Mouse (Mus musculus) olfactory bulb, adult 2 months (tissue): ENCODE results near the gene Rhno1. TPM values are rescaled to one million over a fixed set of nuclear protein-coding genes. Genes with fewer than 3 reads are reported as not detected.
"Not testable (repeated sequence)": the region's sequence is repeated elsewhere in the genome, so short reads cannot be mapped to it uniquely, and the experiment has no call there.

Source experiments
- H3K27ac ChIP-seq: fragments of 200-500 bp; 2 replicates; pipeline ENCODE4 v1.5.1; 2012; ENCODE audit warnings: low read depth, low read length; ENCODE audit not compliant: insufficient read depth
- H3K4me1 ChIP-seq: fragments of 200-500 bp; 2 replicates; pipeline ENCODE4 v1.6.1; 2012; ENCODE audit warnings: low read length; ENCODE audit not compliant: control insufficient read depth, insufficient read depth
- H3K4me3 ChIP-seq: fragments of 200-500 bp; 2 replicates; pipeline ENCODE4 v1.5.1; 2012; ENCODE audit warnings: mild to moderate bottlenecking, low read depth, low read length, moderate library complexity; ENCODE audit not compliant: insufficient read depth
- CTCF ChIP-seq: fragments of 200-500 bp; IDR thresholded peaks from 2 replicates; pipeline ENCODE4 v1.5.1; 2012; ENCODE audit warnings: low read depth, mild to moderate bottlenecking, low read length, moderate library complexity; ENCODE audit not compliant: insufficient read depth
- POLR2A ChIP-seq: fragments of 200-500 bp; IDR thresholded peaks from 2 replicates; pipeline ENCODE4 v1.6.1; 2012; ENCODE audit warnings: mild to moderate bottlenecking, low read depth, low read length, moderate library complexity; ENCODE audit not compliant: insufficient read depth
- WGBS: fragments of 180-500 bp; shearing (Covaris S2); methylation state at CpG from one replicate; pipeline ENCODE4 v1.1.7; 2018; 5-methylcytosine and 5-hydroxymethylcytosine counted together
- polyA plus RNA-seq: library from polyadenylated mRNA; stranded (reverse); fragments of >200 nt; gene quantifications from 2 replicates; pipeline ENCODE4 v1.2.4, GENCODE M21; 2012; ENCODE audit warnings: low replicate concordance; ENCODE audit not compliant: missing spikeins, insufficient read depth, insufficient read length

Rhno1 gene
- polyA plus RNA-seq, 1 experiment, result not detected

DNA sequence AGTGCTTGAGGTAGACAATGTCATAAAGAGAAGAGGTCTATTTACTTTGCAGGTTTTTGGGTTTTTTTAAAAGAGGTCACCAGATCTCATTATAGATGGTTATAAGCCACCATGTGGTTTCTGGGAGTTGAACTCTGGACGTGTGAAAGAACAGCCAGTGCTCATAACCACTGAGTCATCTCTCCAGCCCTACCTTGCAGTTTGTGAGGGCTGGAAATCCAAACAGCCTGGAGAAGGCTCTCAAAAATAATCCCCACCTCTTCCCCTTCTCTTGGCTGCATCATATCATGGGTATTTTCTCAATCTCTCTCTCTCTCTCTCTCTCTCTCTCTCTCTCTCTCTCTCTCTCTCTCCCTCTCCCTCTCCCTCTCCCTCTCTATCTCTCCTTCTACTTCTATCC, 28.0 kb upstream of the Rhno1 start:
- Histone ChIP-seq H3K27ac (no peak overlapping the region), H3K4me3 (no peak overlapping the region), H3K4me1 (no peaks in the 10 kb centered on the region)
- 69% methylated on average over 1 of the region's 1 CpGs for WGBS
- TF ChIP-seq POLR2A, result no peak
- TF ChIP-seq CTCF, result no peak

DNA sequence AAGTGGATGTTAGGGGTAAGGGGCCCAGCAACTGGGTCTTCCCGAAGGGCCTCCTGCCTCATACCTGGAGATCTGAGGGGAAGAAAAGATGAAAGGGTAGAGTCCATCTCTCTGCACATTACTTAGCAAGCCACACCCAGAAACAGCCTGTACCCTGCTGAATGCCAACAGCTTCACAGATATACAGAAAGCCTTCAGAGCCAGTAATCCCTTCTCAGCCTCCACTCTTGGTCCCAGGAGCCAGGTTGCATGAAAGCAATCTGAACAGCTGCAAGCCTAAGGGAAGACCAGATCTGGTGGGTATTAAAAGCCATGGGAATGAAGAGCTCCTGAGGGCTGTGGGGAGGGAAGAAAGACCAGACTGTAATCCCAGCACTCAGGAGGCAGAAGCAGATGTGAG, 26.5 kb upstream of the Rhno1 start:
- H3K27ac ChIP-seq, result no peak overlapping the region
- TF ChIP-seq CTCF (no peak), POLR2A (no peak)
- no peak overlapping the region for H3K4me3 ChIP-seq
- 92% methylated on average over 1 of the region's 1 CpGs for WGBS
- no peaks in the 10 kb centered on the region for H3K4me1 ChIP-seq

DNA sequence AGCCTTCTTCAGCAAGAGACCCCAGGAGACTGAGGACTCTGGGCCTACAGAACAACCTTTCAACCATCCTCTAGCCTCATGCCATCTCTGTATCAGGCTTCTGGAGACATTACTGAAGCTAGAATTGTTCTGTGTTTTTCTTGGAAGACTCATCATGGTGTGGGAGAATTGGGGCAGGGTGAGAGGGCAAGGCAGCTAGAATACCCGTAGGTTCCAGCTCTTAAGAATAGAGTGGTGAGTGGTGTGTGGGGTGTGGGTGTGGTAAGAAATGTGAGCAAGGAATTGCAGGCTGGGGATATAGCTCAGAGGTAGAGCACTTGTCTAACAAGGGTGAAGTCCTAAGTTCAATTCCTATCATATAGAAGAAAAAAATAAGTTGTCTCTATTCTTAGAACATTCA, 22.3 kb upstream of the Rhno1 start:
- 79% methylated on average over 1 of the region's 1 CpGs for WGBS
- Histone ChIP-seq H3K4me3 (no peak overlapping the region), H3K27ac (no peak overlapping the region), H3K4me1 (no peaks in the 10 kb centered on the region)
- TF ChIP-seq POLR2A, result no peak
- TF ChIP-seq CTCF, result no peak

DNA sequence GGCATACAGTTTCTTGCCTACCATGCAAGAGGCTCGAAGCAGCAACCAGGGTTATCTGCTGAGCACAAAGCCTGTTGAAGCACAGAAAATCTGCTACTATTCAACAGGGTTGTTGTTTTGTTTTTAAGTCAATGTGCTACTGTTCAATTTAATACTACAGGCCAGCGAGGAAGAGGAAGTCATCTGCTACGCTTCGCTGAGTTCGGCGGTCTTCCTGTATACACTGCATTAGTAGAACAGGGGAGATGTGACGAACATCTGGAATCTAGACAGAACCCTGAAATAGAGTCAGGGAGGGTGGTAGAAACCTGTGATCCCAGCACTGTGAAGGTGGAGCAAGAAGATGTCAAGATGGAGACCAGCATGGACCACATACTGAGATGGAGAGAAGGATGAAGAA, 21.0 kb upstream of the Rhno1 start:
- Histone ChIP-seq H3K4me1 (no peaks in the 10 kb centered on the region), H3K4me3 (no peak overlapping the region), H3K27ac (no peak overlapping the region)
- TF ChIP-seq POLR2A, result no peak
- WGBS, result 72% methylated on average over 7 of the region's 7 CpGs

DNA sequence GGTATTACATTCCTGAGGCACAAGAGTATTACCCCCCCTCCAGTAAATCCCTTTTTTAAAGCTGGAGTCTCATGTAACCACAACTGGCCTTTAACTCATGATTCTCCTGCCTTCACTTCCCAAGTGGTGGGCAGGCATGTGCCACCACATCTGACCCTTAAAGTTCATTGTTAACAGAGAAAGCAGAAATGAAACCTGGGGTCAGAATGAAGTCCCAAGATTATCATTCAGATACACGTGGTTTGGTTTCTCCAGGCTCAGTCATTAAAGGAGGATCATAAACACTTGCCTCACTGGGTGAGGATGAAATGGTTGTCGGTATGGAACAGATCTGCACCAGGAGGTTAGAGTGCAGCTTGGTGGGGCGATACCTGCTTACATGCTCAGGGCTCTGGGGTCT, 18.5 kb upstream of the Rhno1 start:
- TF ChIP-seq CTCF, result no peak
- TF ChIP-seq POLR2A, result no peak
- 86% methylated on average over 3 of the region's 3 CpGs for WGBS
- Histone ChIP-seq H3K27ac (no peak overlapping the region), H3K4me1 (no peaks in the 10 kb centered on the region; the same call in 1 of the 2 replicates), H3K4me3 (no peak overlapping the region)

DNA sequence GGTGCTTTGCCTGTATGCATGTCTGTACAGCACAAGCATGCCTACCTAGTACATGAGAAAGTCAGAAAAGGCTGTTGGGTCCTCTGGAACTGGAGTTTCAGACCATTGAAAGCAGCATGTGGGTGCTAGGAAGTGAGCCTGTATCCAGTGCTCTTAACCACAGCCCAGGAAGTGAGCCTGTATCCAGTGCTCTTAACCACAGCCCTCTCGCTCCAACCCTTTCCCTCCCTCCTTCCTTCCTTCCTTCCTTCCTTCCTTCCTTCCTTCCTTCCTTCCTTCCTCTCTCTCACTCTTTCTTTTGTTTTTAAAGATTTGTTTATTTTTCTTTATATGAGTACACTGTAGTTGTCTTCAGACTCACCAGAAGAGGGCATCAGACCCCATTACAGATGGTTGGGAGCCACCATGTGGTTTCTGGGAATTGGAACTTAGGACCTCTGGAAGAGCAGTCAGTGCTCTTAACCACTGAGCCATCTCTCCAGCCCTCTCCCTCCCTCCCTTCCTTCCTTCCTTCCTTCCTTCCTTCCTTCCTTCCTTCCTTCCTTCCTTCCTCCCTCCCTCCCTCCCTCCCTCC, 18.0 kb upstream of the Rhno1 start:
- H3K4me3 ChIP-seq, H3K27ac ChIP-seq, H3K4me1 ChIP-seq: not testable (repeated sequence)
- WGBS, result 78% methylated on average over 1 of the region's 1 CpGs

DNA sequence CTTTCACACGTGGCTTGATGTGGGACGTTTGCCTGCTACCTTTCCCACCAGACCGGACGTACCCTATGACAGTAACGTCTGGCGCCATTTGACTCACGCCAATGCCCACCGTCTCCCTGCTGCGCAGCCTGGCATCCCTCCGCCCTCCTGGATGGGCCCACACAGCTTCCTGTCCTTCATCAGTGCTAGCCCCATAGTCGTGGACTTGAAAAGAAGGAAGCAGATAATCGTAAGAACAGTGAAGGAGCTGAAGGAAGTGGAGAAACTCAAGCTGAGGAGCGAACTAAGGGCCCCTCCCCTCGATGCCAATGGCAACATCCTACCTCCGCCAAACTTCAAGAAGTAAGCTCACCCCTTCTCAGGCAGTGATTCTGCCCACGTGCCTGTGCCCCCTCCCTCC, 16.9 kb upstream of the Rhno1 start:
- TF ChIP-seq CTCF, result no peak
- no peak for TF ChIP-seq POLR2A
- H3K4me1 ChIP-seq, result peaks cover 8% of the 10 kb centered on the region
- 88% methylated on average over 16 of the region's 16 CpGs for WGBS
- H3K27ac ChIP-seq, result no peak overlapping the region
- no peak overlapping the region for H3K4me3 ChIP-seq

DNA sequence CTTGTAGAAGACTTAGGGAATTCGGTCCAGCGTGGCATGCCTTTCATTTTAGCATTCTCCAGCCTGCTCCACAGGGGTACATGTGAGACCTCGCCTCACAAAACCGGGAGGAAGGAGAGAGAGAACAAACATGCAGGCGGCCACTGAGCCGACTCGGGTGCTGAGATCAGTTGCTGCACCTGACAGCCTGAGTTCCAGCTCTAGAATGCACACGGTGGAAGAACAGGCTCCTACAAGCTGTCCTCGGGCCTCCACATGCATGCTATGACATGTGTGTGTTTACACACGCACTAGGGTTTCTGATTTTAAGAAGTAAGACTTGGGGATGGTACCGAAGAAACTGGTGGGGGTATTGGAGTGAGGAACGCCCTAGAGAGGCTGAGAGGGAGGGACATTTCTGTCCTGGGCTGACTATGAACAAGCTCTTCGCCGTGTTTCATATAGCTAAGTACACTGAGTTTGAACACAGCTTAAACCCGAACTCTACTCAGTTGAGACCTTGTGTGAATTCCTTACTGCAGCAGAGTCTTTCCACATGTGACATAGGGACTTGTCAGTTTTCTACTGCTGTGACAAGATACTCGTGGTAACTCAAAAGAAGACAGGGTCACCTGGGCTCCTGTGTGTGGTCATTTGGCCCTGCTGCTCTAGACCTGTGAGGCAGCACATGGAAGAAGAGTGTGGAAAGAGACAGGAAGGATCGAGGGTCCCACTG, 13.8 kb upstream of the Rhno1 start:
- 80% methylated on average over 17 of the region's 17 CpGs for WGBS
- Histone ChIP-seq H3K4me3 (no peak overlapping the region), H3K4me1 (peaks cover 16% of the 10 kb centered on the region), H3K27ac (no peak overlapping the region)
- TF ChIP-seq CTCF (no peak), POLR2A (no peak)

DNA sequence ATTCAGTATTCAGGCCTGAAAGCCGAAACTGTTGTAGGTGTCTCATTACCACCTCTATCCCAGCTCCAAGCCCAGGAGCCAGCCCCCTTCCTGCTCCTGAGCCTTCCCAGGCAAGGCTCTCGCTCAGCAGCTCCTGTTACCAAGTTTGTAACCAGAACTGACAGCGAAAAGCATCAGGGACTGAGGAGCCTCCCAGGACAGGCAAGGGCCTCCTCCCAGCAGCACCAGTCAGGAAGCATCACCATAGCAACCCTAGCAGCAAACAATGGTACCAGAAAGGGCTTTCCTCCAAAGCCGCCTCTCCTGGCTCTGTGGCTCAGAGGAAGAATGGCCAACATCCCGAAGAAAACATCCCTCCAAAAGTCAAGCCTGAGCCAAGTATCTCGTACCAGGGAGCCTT, 12.5 kb upstream of the Rhno1 start, which contains the start of the genes Tex52 and Gm44596:
TSS of gene Tex52 (plus strand) at position 265 of the 400 bp plus-strand sequence.
TSS of gene Gm44596 (plus strand) at position 312 of the 400 bp plus-strand sequence.
- Histone ChIP-seq H3K27ac (peak within 1 kb of the TSS; percentile 78), H3K4me3 (no peak within 1 kb of the TSS), H3K4me1 (peaks cover 16% of the 10 kb centered on the region)
- no peak for TF ChIP-seq POLR2A
- no peak for TF ChIP-seq CTCF
- WGBS, result 17% methylated on average over 6 of the region's 6 CpGs

DNA sequence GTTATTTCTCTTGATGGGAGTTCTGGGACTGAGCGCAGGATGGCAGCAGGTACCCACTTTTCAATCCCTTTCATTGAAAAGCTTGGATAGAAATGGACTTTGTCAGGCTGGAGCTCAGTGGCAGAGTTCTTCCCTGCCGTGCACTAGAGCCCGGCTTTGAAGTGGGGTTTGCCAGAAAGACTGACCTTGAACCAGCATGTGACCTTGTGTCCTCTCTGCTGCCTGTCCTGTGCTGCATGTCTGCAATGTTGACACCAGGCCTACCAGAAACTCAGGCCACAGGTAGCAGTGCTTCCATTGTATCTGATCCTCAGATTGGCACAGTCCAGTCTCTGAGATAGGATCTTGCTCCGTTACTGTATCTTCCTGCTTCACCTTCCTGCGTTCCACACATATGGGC, 7.3 kb upstream of the Rhno1 start:
- 95% methylated on average over 5 of the region's 5 CpGs for WGBS
- Histone ChIP-seq H3K27ac (no peak overlapping the region), H3K4me1 (peaks cover 12% of the 10 kb centered on the region), H3K4me3 (no peak overlapping the region)
- no peak for TF ChIP-seq CTCF
- no peak for TF ChIP-seq POLR2A
